Mouse (Mus musculus) spleen, adult 2 months (tissue): ENCODE results near the gene Dusp8. TPM values are rescaled to one million over a fixed set of nuclear protein-coding genes. Genes with fewer than 3 reads are reported as not detected.

Experiments used
- DNase-seq, 2 experiments: peaks; one replicate each; pipeline versions ENCODE4 v3.0.0 to v3.0.0-alpha.2; 2012 to 2021; ENCODE audit warnings: low spot score in 2 of 2, low read depth in 1 of 2
- H3K27ac ChIP-seq: fragments of 200-500 bp; 2 replicates; pipeline ENCODE4 v1.5.1; 2012; ENCODE audit warnings: low read length, inconsistent platforms; ENCODE audit not compliant: insufficient read depth
- H3K27me3 ChIP-seq: fragments of 200-500 bp; 2 replicates; pipeline ENCODE4 v1.6.1; 2012; ENCODE audit warnings: mild to moderate bottlenecking, moderate library complexity, low read length, inconsistent platforms; ENCODE audit not compliant: control insufficient read depth, insufficient read depth
- H3K36me3 ChIP-seq: fragments of 200-500 bp; 2 replicates; pipeline ENCODE4 v1.6.1; 2012; ENCODE audit warnings: mild to moderate bottlenecking, low read length, inconsistent platforms; ENCODE audit not compliant: control insufficient read depth, insufficient read depth
- H3K4me1 ChIP-seq: fragments of 200-500 bp; 2 replicates; pipeline ENCODE4 v1.6.1; 2011; ENCODE audit warnings: inconsistent platforms; ENCODE audit not compliant: control insufficient read depth, insufficient read depth, insufficient read length
- H3K4me3 ChIP-seq: fragments of 200-500 bp; 2 replicates; pipeline ENCODE4 v1.5.1; 2011; ENCODE audit warnings: mild to moderate bottlenecking, inconsistent platforms; ENCODE audit not compliant: insufficient read depth, insufficient read length; ENCODE audit errors: extremely low read depth
- CTCF ChIP-seq: fragments of 200-500 bp; IDR thresholded peaks from 2 replicates; pipeline ENCODE4 v1.5.1; 2011; ENCODE audit warnings: mild to moderate bottlenecking, inconsistent platforms; ENCODE audit not compliant: insufficient read depth, insufficient read length, insufficient replicate concordance; ENCODE audit errors: extremely low read depth
- POLR2A ChIP-seq: fragments of 200-500 bp; IDR thresholded peaks from 2 replicates; pipeline ENCODE4 v1.6.1; 2011; ENCODE audit warnings: low read depth, low read length, inconsistent platforms
- WGBS: fragments of 180-500 bp; shearing (Covaris S2); methylation state at CpG from one replicate; pipeline ENCODE4 v1.1.7; 2018; 5-methylcytosine and 5-hydroxymethylcytosine counted together
- polyA plus RNA-seq: library from polyadenylated mRNA; depleted of rRNA; stranded (reverse); fragments of >200 nt; gene quantifications from 2 replicates; pipeline ENCODE4 v1.2.3, GENCODE M21; 2012

Gene Dusp8
- polyA plus RNA-seq, 1 experiment: 3.5 TPM

- Histone ChIP-seq H3K4me3 (no peak overlapping the region), H3K36me3 (no peaks in the 10 kb centered on the region), H3K27me3 (peaks cover 2% of the 10 kb centered on the region; the same call in 1 of the 2 replicates), H3K27ac (no peak overlapping the region), H3K4me1 (no peaks in the 10 kb centered on the region)
- TF ChIP-seq CTCF (no peak), POLR2A (no peak)
- 43% methylated on average over 16 of the region's 17 CpGs for WGBS
- no peak for DNase-seq
Measured at GRCm38 (mm10) chr7:142081736-142082135, 13.9 kb downstream of the Dusp8 start.

- Histone ChIP-seq H3K27me3 (peaks cover 2% of the 10 kb centered on the region; the same call in 1 of the 2 replicates), H3K36me3 (no peaks in the 10 kb centered on the region), H3K27ac (no peak overlapping the region), H3K4me1 (no peaks in the 10 kb centered on the region), H3K4me3 (no peak overlapping the region)
- WGBS: 57% methylated on average over 2 of the region's 2 CpGs
- TF ChIP-seq POLR2A (no peak), CTCF (no peak)
- no peak for DNase-seq
Measured at GRCm38 (mm10) chr7:142080876-142081275, 14.8 kb downstream of the Dusp8 start.

- no peaks in the 10 kb centered on the region for H3K4me1 ChIP-seq
- 50% methylated on average over 5 of the region's 5 CpGs for WGBS
- DNase-seq: no peak
- TF ChIP-seq CTCF (no peak), POLR2A (no peak)
- no peak overlapping the region for H3K27ac ChIP-seq
- no peaks in the 10 kb centered on the region for H3K36me3 ChIP-seq
- H3K27me3 ChIP-seq: peaks cover 2% of the 10 kb centered on the region; the same call in 1 of the 2 replicates
- no peak overlapping the region for H3K4me3 ChIP-seq
Measured at GRCm38 (mm10) chr7:142079365-142079764, 16.3 kb downstream of the Dusp8 start.

GRCm38 (mm10) chr7:142077138-142077537 is 18.5 kb downstream of the Dusp8 start:
- TF ChIP-seq POLR2A (no peak), CTCF (no peak)
- Histone ChIP-seq H3K27me3 (peaks cover 2% of the 10 kb centered on the region; the same call in 1 of the 2 replicates), H3K4me1 (no peaks in the 10 kb centered on the region), H3K27ac (no peak overlapping the region), H3K36me3 (no peaks in the 10 kb centered on the region), H3K4me3 (no peak overlapping the region)
- WGBS: 29% methylated on average over 3 of the region's 3 CpGs
- DNase-seq: no peak

- TF ChIP-seq POLR2A (no peak), CTCF (no peak)
- 50% methylated on average over 8 of the region's 8 CpGs for WGBS
- H3K36me3 ChIP-seq: no peaks in the 10 kb centered on the region
- H3K4me3 ChIP-seq: no peak overlapping the region
- peaks cover 1% of the 10 kb centered on the region; the same call in 1 of the 2 replicates for H3K27me3 ChIP-seq
- no peak overlapping the region for H3K27ac ChIP-seq
- no peaks in the 10 kb centered on the region for H3K4me1 ChIP-seq
- no peak for DNase-seq
Measured at GRCm38 (mm10) chr7:142074146-142074886, 21.3 kb downstream of the Dusp8 start.

- no peaks in the 10 kb centered on the region for H3K36me3 ChIP-seq
- H3K27ac ChIP-seq: no peak overlapping the region
- peaks cover 1% of the 10 kb centered on the region; the same call in 1 of the 2 replicates for H3K27me3 ChIP-seq
- no peaks in the 10 kb centered on the region for H3K4me1 ChIP-seq
- TF ChIP-seq POLR2A (no peak), CTCF (no peak)
- DNase-seq: no peak
- no peak overlapping the region for H3K4me3 ChIP-seq
Measured at GRCm38 (mm10) chr7:142071717-142072116, 23.9 kb downstream of the Dusp8 start.

- Histone ChIP-seq H3K4me3 (no peak overlapping the region), H3K27me3 (peaks cover 1% of the 10 kb centered on the region; the same call in 1 of the 2 replicates), H3K27ac (no peak overlapping the region), H3K36me3 (no peaks in the 10 kb centered on the region), H3K4me1 (no peaks in the 10 kb centered on the region)
- DNase-seq: no peak
- TF ChIP-seq POLR2A (no peak), CTCF (no peak)
- 18% methylated on average over 9 of the region's 10 CpGs for WGBS
Measured at GRCm38 (mm10) chr7:142071212-142071578, 24.4 kb downstream of the Dusp8 start.
